Mouse (Mus musculus): ENCODE results near the gene Pdzd2.

- TF ChIP-seq CTCF (IDR thresholded peaks at IDR 0.05; ENCODE audit: control insufficient read depth, insufficient read depth, insufficient replicate concordance, low read depth, low read length) (no peak), POLR2A (IDR thresholded peaks at IDR 0.05; ENCODE audit: control insufficient read depth, low read depth, low read length) (no peak)
Measured at GRCm38 (mm10) chr15:12447021-12447434, 292.7 kb downstream of the Pdzd2 start.

Measured in testis, adult 2 months (tissue).